Mouse (Mus musculus): Measurements from ENCODE around the gene Olfr99. TPM values are rescaled to one million over a fixed set of nuclear protein-coding genes. Genes with fewer than 3 reads are reported as not detected.
"Not testable (repeated sequence)": the region's sequence is repeated elsewhere in the genome, so short reads cannot be mapped to it uniquely, and the experiment has no call there.

The Olfr99 gene
- total RNA-seq (2021) = not detected

DNA sequence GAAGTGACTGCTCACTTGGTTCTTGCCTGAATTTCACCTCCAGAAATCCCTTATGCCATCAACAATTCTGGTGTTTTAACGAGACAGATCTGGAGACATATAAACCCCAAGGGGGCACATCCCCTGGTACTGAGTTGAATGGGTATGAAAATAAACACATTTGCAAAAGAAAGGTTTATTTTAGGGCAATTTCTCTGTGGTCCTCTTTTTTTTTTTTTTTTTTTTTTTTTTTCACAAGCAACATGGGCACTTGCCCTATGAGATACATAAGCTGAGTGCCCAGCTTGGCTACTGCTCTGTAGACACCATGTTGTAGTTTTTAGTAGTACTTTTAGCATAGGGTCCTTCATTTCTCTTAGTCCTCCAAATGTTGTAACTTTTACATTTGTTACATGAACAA, at the start of gene Olfr99:
Gene Olfr99 (minus strand): TSS at position 101 of the 400 bp plus-strand sequence.
- intact Hi-C loops (cut with DNase I) = no loop called here
- DNase-seq = no peak

DNA sequence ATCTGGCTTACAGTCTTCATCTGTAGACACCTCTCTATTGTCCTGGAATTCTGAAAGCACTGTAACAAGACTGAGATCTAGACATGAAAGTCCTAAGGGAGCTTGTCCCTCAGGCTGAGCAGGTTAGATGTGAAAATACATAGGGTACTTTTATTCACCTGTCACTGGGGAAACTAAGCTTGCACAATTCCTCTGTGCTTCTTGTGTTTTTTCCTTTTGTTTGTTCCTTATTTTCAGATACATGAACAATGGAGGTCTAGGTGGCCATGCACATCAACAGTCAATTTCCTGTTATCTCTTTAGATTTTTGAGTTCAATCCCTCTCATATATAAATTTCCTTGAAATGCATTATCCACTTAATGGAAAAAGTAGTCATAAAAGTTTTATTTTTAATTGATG, 33.7 kb upstream of the Olfr99 start, which contains the start of gene Olfr102:
Gene Olfr102 (minus strand): TSS at position 101 of the 400 bp plus-strand sequence.
- intact Hi-C loops (cut with DNase I) = no loop called here
- no peak for DNase-seq

DNA sequence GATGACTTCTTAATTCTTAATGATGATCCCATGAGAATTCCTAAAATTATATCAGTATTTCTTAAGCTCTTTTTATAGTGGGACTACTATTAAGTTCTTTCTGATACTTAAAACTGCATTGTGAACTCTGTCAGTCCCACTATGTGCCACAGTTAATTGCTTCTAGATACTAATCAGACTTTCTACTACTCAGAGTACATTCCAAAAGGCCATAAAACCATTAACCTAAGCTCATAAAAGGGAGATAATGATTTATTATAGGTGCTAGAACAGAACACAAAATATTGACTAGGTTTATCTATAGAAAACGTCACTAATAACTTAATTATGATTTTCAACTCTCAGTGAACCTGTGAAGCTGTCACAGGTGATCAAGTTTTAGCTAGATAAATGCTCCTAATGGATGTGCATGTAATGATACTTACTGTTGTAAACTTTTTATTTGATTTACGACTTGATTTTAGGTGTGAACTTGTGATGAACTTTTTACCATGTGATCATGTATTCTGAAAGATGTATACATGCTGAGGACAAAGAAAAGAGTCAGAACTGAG, 27.0 kb upstream of the Olfr99 start:
- DNase-seq = no peak
- intact Hi-C loops (cut with DNase I) = no loop called here

- intact Hi-C loops (cut with DNase I) = no loop called here
- DNase-seq = no peak
Measured at GRCm38 (mm10) chr17:37308483-37308882, 25.2 kb upstream of the Olfr99 start.

- no peak for DNase-seq
- intact Hi-C loops (cut with DNase I) = no loop called here
Measured at GRCm38 (mm10) chr17:37304213-37304612, 21.0 kb upstream of the Olfr99 start, which contains the start of gene Olfr101. TSS of gene Olfr101 (minus strand) at chr17:37304313.

- no peak for DNase-seq
- intact Hi-C loops (cut with DNase I) = no loop called here
Measured at GRCm38 (mm10) chr17:37280331-37280730, 2.9 kb downstream of the Olfr99 start.

DNA sequence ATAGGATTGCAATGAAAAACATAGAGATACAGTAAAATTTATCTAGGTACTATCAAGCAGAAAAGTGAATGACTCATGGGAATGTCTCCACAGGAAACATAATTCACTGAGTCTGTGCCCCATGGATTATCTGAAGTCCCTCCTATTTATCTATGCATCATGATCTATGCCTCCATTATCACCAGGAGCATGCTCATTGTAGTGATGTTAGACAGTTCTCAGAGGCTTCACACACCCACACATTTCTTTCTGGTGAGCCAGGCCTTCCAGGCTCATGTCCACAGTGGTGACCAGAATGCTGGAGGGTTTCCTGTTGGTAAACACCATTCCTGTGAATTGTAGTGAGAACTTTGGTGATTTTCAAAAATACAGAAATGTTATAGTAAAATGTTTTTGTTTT, 6.7 kb downstream of the Olfr99 start:
- intact Hi-C loops (cut with DNase I) = no loop called here

DNA sequence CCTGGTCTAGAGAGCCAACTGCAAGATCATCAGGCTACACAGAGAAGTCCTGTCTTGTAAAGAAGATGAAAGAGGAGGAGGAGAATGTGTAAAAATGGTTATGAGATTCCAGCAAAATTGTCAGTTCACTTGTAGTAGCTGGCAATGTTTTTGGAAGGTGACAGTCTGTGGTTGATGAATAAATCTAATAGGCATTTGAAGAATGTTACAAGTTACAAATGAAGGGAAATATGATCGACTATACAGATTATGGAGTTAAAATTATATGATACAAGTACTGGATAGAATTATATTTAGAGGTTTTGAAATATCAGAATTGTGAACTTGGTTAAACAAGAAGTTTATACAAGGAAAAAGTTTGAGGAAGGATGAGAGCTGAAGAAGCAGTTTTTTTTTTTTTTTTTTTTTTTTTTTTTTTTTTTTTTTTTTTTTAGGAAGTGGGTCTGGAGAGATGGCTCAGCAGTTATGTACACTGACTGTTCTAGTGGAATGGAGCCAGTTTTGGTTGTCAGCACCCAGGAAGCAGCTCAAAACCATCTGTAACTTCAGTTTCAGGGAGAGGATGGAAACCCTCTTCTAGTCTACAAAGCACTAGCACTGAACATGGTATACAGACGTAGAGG, 7.5 kb downstream of the Olfr99 start:
- no peak for DNase-seq
- intact Hi-C loops (cut with DNase I) = no loop called here

More for the DNA sequence above, 6.7 kb downstream of the Olfr99 start:
- no peak for DNase-seq

DNA sequence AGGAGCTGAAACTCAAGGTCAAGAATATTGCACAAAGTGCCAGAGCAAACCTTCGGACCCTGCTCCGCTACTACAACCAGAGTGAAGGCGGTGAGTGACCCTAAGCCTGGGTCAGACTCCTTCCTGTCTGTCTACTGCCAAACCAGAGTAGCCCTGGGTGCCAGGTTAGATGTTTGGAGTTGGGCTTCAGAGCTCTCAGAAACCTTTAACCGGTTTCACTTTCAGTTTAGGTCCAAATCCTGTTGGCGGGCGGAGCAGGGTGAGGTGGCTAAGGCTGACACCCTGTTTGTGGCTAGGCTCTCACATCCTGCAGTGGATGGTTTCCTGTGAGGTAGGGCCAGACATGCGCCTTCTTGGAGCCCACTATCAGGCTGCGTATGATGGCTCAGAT, 12.6 kb downstream of the Olfr99 start:
- intact Hi-C loops (cut with DNase I) = no loop called here
- DNase-seq = peak; percentile 38 to 55

GRCm38 (mm10) chr17:37270058-37270701, 13.1 kb downstream of the Olfr99 start, which contains the start of gene H2-M3:
TSS of gene H2-M3 (plus strand) at chr17:37270220.
- intact Hi-C loops (cut with DNase I) = no loop called here
- DNase-seq = peak; percentile 92 to 95

DNA sequence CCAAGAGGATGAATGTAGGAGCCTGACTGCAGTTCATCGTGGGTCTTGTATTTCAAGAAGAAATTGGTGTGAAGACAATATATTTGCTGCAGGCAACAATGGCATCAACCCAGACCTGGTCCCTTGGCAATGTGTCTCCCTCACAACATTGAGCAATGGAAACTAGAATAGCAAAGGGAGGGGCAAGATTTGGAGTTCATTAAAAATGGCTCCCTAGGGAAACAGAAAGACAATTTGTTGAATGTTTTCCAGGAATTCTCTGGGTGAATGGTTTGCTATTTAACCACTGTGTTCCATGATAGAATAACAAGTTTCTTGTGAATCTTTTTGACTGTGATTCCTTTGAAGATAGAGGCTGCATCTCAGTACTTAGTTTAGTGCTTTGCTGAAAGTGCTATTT, 19.6 kb downstream of the Olfr99 start, which contains the start of gene Olfr98:
Gene Olfr98 (minus strand): TSS at position 124 of the 400 bp plus-strand sequence.
- intact Hi-C loops (cut with DNase I) = no loop called here
- DNase-seq = no peak

DNA sequence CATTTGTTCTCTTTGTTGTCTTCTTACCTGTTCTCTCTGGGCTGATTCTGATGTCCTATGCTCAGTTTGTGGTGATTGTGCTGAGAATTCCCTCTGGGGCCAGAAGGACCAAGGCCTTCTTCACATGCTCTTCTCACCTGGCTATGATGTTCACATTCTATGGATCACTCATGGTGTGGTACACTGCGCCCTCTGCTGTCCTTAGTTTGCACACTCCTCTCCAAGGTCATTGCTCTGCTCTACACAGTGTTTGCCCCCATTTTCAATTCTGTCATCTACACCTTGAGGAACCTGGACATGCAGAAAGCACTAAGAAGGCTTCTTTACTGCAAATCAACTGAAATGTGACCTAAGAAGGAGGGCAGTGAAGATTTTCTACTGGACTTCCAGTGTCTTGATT, 32.7 kb downstream of the Olfr99 start:
- intact Hi-C loops (cut with DNase I) = no loop called here
- peak in 1 of 2 experiments; percentile 6 for DNase-seq

DNA sequence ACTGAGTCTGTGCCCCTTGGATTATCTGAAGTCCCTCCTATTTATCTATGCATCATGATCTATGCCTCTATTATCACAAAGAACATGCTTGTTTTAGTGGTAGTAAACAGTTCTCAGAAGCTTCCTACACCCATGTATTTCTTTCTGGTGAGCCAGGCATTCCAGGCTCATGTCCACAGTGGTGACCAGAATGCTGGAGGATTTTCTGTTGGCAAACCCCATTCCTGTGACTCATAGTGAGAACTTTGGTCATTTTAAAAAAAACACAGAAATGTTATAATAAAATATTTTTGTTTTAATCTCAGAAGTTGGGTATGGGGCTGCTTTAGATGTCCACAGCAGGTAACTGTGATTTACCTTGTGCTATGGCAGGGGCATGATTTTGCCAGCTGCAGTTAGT, 33.8 kb downstream of the Olfr99 start:
- intact Hi-C loops (cut with DNase I) = no loop called here
- DNase-seq = no peak

DNA sequence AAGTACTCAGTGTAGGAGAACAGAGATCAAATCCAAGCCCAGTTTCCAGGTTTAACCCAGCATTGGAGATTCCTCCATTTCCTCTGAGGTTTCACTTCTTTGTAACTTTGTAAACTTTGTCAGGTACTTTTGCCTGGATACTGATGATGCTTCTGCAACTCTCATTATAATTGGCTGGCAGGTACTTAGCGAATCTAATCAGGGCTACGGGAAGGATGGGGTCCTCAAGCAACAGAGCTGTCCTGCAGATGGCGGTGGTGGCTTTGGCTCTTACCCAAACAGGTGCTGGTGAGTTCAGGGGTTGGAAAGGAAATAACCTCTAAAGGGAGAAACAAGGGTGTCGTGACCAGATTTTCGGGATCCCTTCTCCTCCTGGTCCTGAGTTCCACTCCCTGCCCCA, 36.5 kb downstream of the Olfr99 start:
- peak; percentile 29 to 33 for DNase-seq
- intact Hi-C loops (cut with DNase I) = no loop called here

DNA sequence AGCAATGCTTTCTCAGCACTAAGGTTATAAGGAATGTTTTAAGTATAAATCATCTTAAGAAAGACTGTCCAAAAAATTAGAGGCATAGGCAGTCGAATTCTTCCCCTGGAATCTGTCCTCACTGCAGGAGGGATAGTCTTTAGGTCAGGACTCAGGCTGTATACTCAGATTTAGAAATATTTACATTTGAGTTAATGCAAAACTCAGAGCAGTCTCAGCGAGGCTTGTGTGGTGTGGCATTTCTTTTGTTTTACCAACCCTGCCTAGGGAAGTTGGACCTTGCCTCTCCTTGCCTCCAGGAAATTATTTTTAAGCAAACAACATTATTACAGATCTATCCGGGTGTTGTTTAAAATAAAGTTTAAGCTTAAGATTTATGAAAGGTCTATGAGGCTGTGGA, 41.1 kb downstream of the Olfr99 start:
- intact Hi-C loops (cut with DNase I) = no loop called here
- DNase-seq = no peak

DNA sequence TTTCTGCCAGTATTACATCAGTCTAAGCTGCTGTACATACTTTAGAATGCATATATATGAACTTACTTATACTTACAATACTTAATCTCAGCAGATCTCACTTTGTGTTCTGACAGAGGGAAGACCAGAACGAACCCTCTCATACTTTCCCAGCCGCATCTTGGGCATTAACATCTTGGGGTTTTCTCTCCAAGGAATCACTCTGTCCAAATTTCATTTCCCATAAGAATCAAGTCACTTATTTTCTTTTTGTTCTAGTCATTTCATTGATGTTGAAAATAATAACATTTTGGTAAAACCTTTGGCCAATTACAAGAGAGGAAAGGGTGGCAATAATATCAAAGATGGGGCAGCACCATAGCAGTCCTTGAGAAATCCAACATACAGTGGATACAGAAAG, 46.0 kb downstream of the Olfr99 start, which contains the start of gene Olfr97:
Gene Olfr97 (minus strand): TSS at position 101 of the 400 bp plus-strand sequence.
- DNase-seq; intact Hi-C loops (cut with DNase I): not testable (repeated sequence)

Other genes with a start within 250 kb of the Olfr99 start
- gene Gabbr1, start 237.5 kb downstream of the Olfr99 start, total RNA-seq (2021) = 10 to 100 TPM; 14.0 to 17.2 TPM
- not detected for gene Olfr90, start 195.0 kb downstream of the Olfr99 start, total RNA-seq (2021)
- gene Olfr91, start 185.2 kb downstream of the Olfr99 start, total RNA-seq (2021) = not detected
- not detected for gene Olfr92, start 163.4 kb downstream of the Olfr99 start, total RNA-seq (2021)
- gene Olfr93, start 122.0 kb downstream of the Olfr99 start, total RNA-seq (2021) = not detected
- gene Ubd, start 89.6 kb downstream of the Olfr99 start, total RNA-seq (2021) = not detected
- gene Olfr94, start 82.5 kb downstream of the Olfr99 start, total RNA-seq (2021) = not detected
- gene Olfr95, start 70.3 kb downstream of the Olfr99 start, total RNA-seq (2021) = not detected
- gene Olfr96, start 63.3 kb downstream of the Olfr99 start, total RNA-seq (2021) = not detected
- gene Olfr97, start 46.1 kb downstream of the Olfr99 start, total RNA-seq (2021) = not detected
- gene Olfr98, start 19.7 kb downstream of the Olfr99 start, total RNA-seq (2021) = not detected
- gene H2-M3, start 13.2 kb downstream of the Olfr99 start, total RNA-seq (2021) = 1 to 10 TPM; 3.2 to 4.0 TPM
- not detected for gene Olfr101, start 20.9 kb upstream of the Olfr99 start, total RNA-seq (2021)
- not detected for gene Olfr102, start 33.6 kb upstream of the Olfr99 start, total RNA-seq (2021)
- gene Olfr103, start 56.2 kb upstream of the Olfr99 start, total RNA-seq (2021) = not detected
- not detected for gene Olfr104-ps, start 76.1 kb upstream of the Olfr99 start, total RNA-seq (2021)
- gene Olfr105-ps, start 95.6 kb upstream of the Olfr99 start, total RNA-seq (2021) = not detected
- gene Olfr106-ps, start 106.9 kb upstream of the Olfr99 start, total RNA-seq (2021) = not detected
- not detected for gene Olfr107, start 115.8 kb upstream of the Olfr99 start, total RNA-seq (2021)
- not detected for gene Olfr108, start 162.0 kb upstream of the Olfr99 start, total RNA-seq (2021)
- gene Olfr109, start 175.5 kb upstream of the Olfr99 start, total RNA-seq (2021) = not detected
- gene H2-M2, start 200.1 kb upstream of the Olfr99 start, total RNA-seq (2021) = not detected
- not detected for gene Olfr110, start 209.0 kb upstream of the Olfr99 start, total RNA-seq (2021)
- not detected for gene Olfr111, start 224.6 kb upstream of the Olfr99 start, total RNA-seq (2021)